8 mouse cellular contexts compared by ENCODE assay signal in genomic region chr12:28699656-28700055, GRCm38 (mm10). TPM values are rescaled to one million over a fixed set of nuclear protein-coding genes. Genes with fewer than 3 reads are reported as not detected.
DNase-seq lines count a peak whose midpoint lies in the region; ATAC-seq and TF ChIP-seq lines count a peak whose summit lies in the region.

No protein-coding gene starts in this region.

- H3K36me3 ChIP-seq in intestine, postnatal 0 days (ENCODE audit: control insufficient read depth, insufficient read depth): peaks cover 34% of the 10 kb centered on the region
- H3K36me3 ChIP-seq in limb, embryonic 11.5 days (ENCODE audit: control insufficient read depth, insufficient read depth, low read length): peaks cover 2% of the 10 kb centered on the region; the same call in 1 of the 2 replicates

- H3K27ac ChIP-seq in intestine, postnatal 0 days (ENCODE audit: low read depth, low read length): no peak overlapping the region
- H3K27ac ChIP-seq in limb, embryonic 11.5 days (replicated peaks; ENCODE audit: low read depth, low read length): no peak overlapping the region

- TF ChIP-seq CTCF in intestine, postnatal 0 days (IDR thresholded peaks at IDR 0.05; ENCODE audit: low read depth): peak; percentile 93

- ATAC-seq in common myeloid progenitor, adult 5-6 weeks (replicated peaks; ENCODE audit: low read depth, poor library complexity, severe bottlenecking): peak; percentile 75
- ATAC-seq in intestine, postnatal 0 days: no peak
- ATAC-seq in limb, embryonic 11.5 days (ENCODE audit: insufficient number of reproducible peaks, low FRiP score, low TSS enrichment, low read depth): no peak

- 10% methylated on average over 6 of the region's 6 CpGs for WGBS in intestine, postnatal 0 days
- WGBS in limb, embryonic 11.5 days: 12% methylated on average over 6 of the region's 6 CpGs

- no peaks in the 10 kb centered on the region for H3K4me1 ChIP-seq in intestine, postnatal 0 days (replicated peaks; ENCODE audit: control insufficient read depth, insufficient read depth, low read length)
- H3K4me1 ChIP-seq in limb, embryonic 11.5 days (ENCODE audit: control insufficient read depth, insufficient read depth, low read length): no peaks in the 10 kb centered on the region

- H3K27me3 ChIP-seq in intestine, postnatal 0 days (replicated peaks; ENCODE audit: control insufficient read depth, insufficient read depth, low read length): no peaks in the 10 kb centered on the region
- H3K27me3 ChIP-seq in limb, embryonic 11.5 days (ENCODE audit: control insufficient read depth, insufficient read depth, low read length): no peaks in the 10 kb centered on the region

- DNase-seq in 416B (ENCODE audit: low read depth): peak; percentile 81
- DNase-seq in T-cell, adult 2 months (ENCODE audit: low spot score): peak; percentile 59
- peak; percentile 42 for DNase-seq in gastrocnemius, postnatal 14 days
- peak; percentile 84 for DNase-seq in limb, embryonic 11.5 days (ENCODE audit: low spot score)
- peak; percentile 86 for DNase-seq in naive thymus-derived CD4-positive, alpha-beta T cell, adult 2 months (ENCODE audit: low read depth)
- peak; percentile 54 to 82 for DNase-seq in spleen, postnatal 4 days (ENCODE audit: low spot score in 2 of 2)

- no peak overlapping the region for H3K4me3 ChIP-seq in intestine, postnatal 0 days (ENCODE audit: low read depth, low read length)
- H3K4me3 ChIP-seq in limb, embryonic 11.5 days (ENCODE audit: low read depth, low read length): no peak overlapping the region

- H3K4me2 ChIP-seq in intestine, postnatal 0 days (replicated peaks; ENCODE audit: low read depth): no peak overlapping the region
- no peak overlapping the region for H3K4me2 ChIP-seq in limb, embryonic 11.5 days (ENCODE audit: low read depth, severe bottlenecking)

- H3K9ac ChIP-seq in intestine, postnatal 0 days (ENCODE audit: low read depth, low read length): no peak overlapping the region
- H3K9ac ChIP-seq in limb, embryonic 11.5 days (ENCODE audit: low read length): no peak overlapping the region

- intact Hi-C loops in gastrocnemius, postnatal 14 days (cut with DNase I; ENCODE audit: low total_unique reads): no loop called here

- H3K9me3 ChIP-seq in intestine, postnatal 0 days (ENCODE audit: control insufficient read depth): no peaks in the 10 kb centered on the region
- no peaks in the 10 kb centered on the region for H3K9me3 ChIP-seq in limb, embryonic 11.5 days (ENCODE audit: control insufficient read depth, low read length)

RNA-seq across cellular contexts. Expression of gene Adi1, which starts 24.6 kb away (rescaled TPM):
- 34.9 and 49.0 TPM in 2 replicates for total RNA-seq in common myeloid progenitor, adult 5-6 weeks (2017)
- 10 to 100 TPM; 25.1 TPM for total RNA-seq in gastrocnemius, postnatal 14 days (2021)
- polyA plus RNA-seq in intestine, postnatal 0 days (2015; fragmentation: Nextera tagmentation; extraction: Ambion mirVana): 85.9 TPM in 2 replicates
- 71.1 and 72.1 TPM in 2 replicates for polyA plus RNA-seq in limb, embryonic 11.5 days (2014; fragmentation: Nextera tagmentation; extraction: Ambion mirVana)

RNA-seq across cellular contexts. Expression of gene Rnaseh1, which starts 50.3 kb away (rescaled TPM):
- 20.8 and 21.5 TPM in 2 replicates for total RNA-seq in common myeloid progenitor, adult 5-6 weeks (2017)
- 1 to 10 TPM; 4.6 to 5.1 TPM for total RNA-seq in gastrocnemius, postnatal 14 days (2021)
- 12.4 and 13.8 TPM in 2 replicates for polyA plus RNA-seq in intestine, postnatal 0 days (2015; fragmentation: Nextera tagmentation; extraction: Ambion mirVana)
- polyA plus RNA-seq in limb, embryonic 11.5 days (2014; fragmentation: Nextera tagmentation; extraction: Ambion mirVana): 32.5 and 33.7 TPM in 2 replicates

RNA-seq across cellular contexts. Expression of gene Trappc12, which starts 50.6 kb away (rescaled TPM):
- total RNA-seq in common myeloid progenitor, adult 5-6 weeks (2017): 57.3 and 57.8 TPM in 2 replicates
- total RNA-seq in gastrocnemius, postnatal 14 days (2021): 10 to 100 TPM; 13.6 to 14.8 TPM
- 15.3 and 16.9 TPM in 2 replicates for polyA plus RNA-seq in intestine, postnatal 0 days (2015; fragmentation: Nextera tagmentation; extraction: Ambion mirVana)
- 37.6 and 42.5 TPM in 2 replicates for polyA plus RNA-seq in limb, embryonic 11.5 days (2014; fragmentation: Nextera tagmentation; extraction: Ambion mirVana)

RNA-seq across cellular contexts. Expression of gene Eipr1, which starts 51.9 kb away (rescaled TPM):
- total RNA-seq in common myeloid progenitor, adult 5-6 weeks (2017): 21.7 and 27.4 TPM in 2 replicates
- 1 to 10 TPM; 6.4 to 7.0 TPM for total RNA-seq in gastrocnemius, postnatal 14 days (2021)
- polyA plus RNA-seq in intestine, postnatal 0 days (2015; fragmentation: Nextera tagmentation; extraction: Ambion mirVana): 23.0 and 23.3 TPM in 2 replicates
- 30.9 and 37.7 TPM in 2 replicates for polyA plus RNA-seq in limb, embryonic 11.5 days (2014; fragmentation: Nextera tagmentation; extraction: Ambion mirVana)
